Mouse (Mus musculus) spleen, adult 2 months (tissue): Measurements from ENCODE around the gene Ssh2. TPM values are rescaled to one million over a fixed set of nuclear protein-coding genes. Genes with fewer than 3 reads are reported as not detected.

Experiments used
- DNase-seq, 2 experiments: peaks; one replicate each; pipeline versions ENCODE4 v3.0.0 to v3.0.0-alpha.2; 2012 to 2021; ENCODE audit warnings: low spot score in 2 of 2, low read depth in 1 of 2
- H3K27ac ChIP-seq: fragments of 200-500 bp; 2 replicates; pipeline ENCODE4 v1.5.1; 2012; ENCODE audit warnings: low read length, inconsistent platforms; ENCODE audit not compliant: insufficient read depth
- H3K27me3 ChIP-seq: fragments of 200-500 bp; 2 replicates; pipeline ENCODE4 v1.6.1; 2012; ENCODE audit warnings: mild to moderate bottlenecking, moderate library complexity, low read length, inconsistent platforms; ENCODE audit not compliant: control insufficient read depth, insufficient read depth
- H3K36me3 ChIP-seq: fragments of 200-500 bp; 2 replicates; pipeline ENCODE4 v1.6.1; 2012; ENCODE audit warnings: mild to moderate bottlenecking, low read length, inconsistent platforms; ENCODE audit not compliant: control insufficient read depth, insufficient read depth
- H3K4me1 ChIP-seq: fragments of 200-500 bp; 2 replicates; pipeline ENCODE4 v1.6.1; 2011; ENCODE audit warnings: inconsistent platforms; ENCODE audit not compliant: control insufficient read depth, insufficient read depth, insufficient read length
- H3K4me3 ChIP-seq: fragments of 200-500 bp; 2 replicates; pipeline ENCODE4 v1.5.1; 2011; ENCODE audit warnings: mild to moderate bottlenecking, inconsistent platforms; ENCODE audit not compliant: insufficient read depth, insufficient read length; ENCODE audit errors: extremely low read depth
- CTCF ChIP-seq: fragments of 200-500 bp; IDR thresholded peaks from 2 replicates; pipeline ENCODE4 v1.5.1; 2011; ENCODE audit warnings: mild to moderate bottlenecking, inconsistent platforms; ENCODE audit not compliant: insufficient read depth, insufficient read length, insufficient replicate concordance; ENCODE audit errors: extremely low read depth
- POLR2A ChIP-seq: fragments of 200-500 bp; IDR thresholded peaks from 2 replicates; pipeline ENCODE4 v1.6.1; 2011; ENCODE audit warnings: low read depth, low read length, inconsistent platforms
- WGBS: fragments of 180-500 bp; shearing (Covaris S2); methylation state at CpG from one replicate; pipeline ENCODE4 v1.1.7; 2018; 5-methylcytosine and 5-hydroxymethylcytosine counted together
- polyA plus RNA-seq: library from polyadenylated mRNA; depleted of rRNA; stranded (reverse); fragments of >200 nt; gene quantifications from 2 replicates; pipeline ENCODE4 v1.2.3, GENCODE M21; 2012

Gene Ssh2
- polyA plus RNA-seq, 1 experiment, result 21.2 TPM

DNA sequence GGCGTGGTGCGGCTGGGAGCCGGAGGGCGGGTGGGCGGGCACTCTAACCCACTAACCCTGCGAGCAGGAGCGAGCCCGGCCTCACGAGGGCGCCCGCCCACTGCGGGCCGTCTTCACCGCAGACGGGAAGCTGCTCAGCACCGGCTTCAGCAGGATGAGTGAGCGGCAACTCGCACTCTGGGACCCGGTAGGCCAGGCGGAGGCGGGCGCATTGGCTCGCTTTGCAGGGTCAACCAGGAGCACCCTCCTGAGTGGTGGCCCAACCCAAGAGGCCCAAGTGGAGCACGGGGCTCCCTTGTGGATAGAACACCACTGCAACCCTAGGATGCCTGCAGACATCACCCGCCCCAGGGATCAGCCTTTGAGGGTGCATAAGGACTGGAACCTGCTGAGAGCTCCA is 251.1 kb downstream of the Ssh2 start:
- WGBS, result 4% methylated on average over 25 of the region's 25 CpGs
- H3K36me3 ChIP-seq, result no peaks in the 10 kb centered on the region
- H3K27ac ChIP-seq, result no peak overlapping the region
- H3K4me3 ChIP-seq, result no peak overlapping the region
- H3K27me3 ChIP-seq, result peaks cover 13% of the 10 kb centered on the region
- peak; percentile 35 to 81 for DNase-seq
- peaks cover 7% of the 10 kb centered on the region for H3K4me1 ChIP-seq
- TF ChIP-seq CTCF, result peak; percentile 74
- no peak for TF ChIP-seq POLR2A

DNA sequence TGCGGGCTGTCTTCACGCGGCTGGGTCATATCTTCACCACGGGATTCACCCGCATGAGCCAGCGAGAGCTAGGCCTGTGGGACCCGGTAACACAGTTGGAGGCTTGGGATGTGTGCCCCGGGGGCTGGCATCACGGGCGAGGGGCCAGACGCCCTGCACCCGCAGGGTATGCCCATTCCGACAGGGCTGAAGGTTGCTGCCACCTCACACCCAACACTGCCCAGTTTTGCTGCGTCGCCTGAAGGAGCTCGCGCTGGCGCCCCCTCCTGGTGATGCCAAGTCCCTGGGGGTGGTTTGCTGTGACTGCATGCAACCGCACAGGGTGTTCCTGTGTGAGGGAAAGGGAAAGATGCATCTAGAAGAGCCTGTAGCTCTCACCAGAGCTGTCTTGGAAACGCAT is 251.7 kb downstream of the Ssh2 start:
- no peak overlapping the region for H3K27ac ChIP-seq
- DNase-seq, result peak; percentile 47 to 77
- H3K4me3 ChIP-seq, result peak overlapping the region; percentile 12; the same call in 1 of the 2 replicates
- 7% methylated on average over 20 of the region's 20 CpGs for whole genome bisulfite sequencing
- H3K4me1 ChIP-seq, result peaks cover 7% of the 10 kb centered on the region
- H3K36me3 ChIP-seq, result no peaks in the 10 kb centered on the region
- peaks cover 8% of the 10 kb centered on the region for H3K27me3 ChIP-seq
- TF ChIP-seq CTCF, result peak; percentile 91
- TF ChIP-seq POLR2A, result no peak

DNA sequence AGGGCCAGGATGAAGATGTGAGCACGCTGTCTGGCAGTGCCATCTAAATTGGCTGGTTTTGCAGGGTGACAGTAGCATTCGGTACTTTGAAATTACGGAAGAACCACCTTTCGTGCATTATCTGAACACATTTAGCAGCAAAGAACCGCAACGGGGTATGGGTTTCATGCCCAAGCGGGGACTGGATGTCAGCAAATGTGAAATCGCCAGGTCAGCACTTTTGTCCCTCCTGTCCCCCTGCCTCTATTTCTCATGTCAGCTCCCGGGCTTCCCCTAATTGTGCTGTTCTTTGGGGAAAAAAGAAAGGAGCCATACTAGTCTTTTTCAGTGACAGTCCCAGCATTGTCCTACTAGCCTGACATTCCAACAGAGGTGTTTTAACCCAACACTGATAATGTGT is 252.3 kb downstream of the Ssh2 start:
- no peak for DNase-seq
- H3K4me3 ChIP-seq, result no peak overlapping the region
- no peak overlapping the region for H3K27ac ChIP-seq
- WGBS, result 91% methylated on average over 9 of the region's 9 CpGs
- H3K27me3 ChIP-seq, result peaks cover 3% of the 10 kb centered on the region; the same call in 1 of the 2 replicates
- peaks cover 7% of the 10 kb centered on the region for H3K4me1 ChIP-seq
- TF ChIP-seq CTCF (no peak), POLR2A (no peak)
- H3K36me3 ChIP-seq, result no peaks in the 10 kb centered on the region

DNA sequence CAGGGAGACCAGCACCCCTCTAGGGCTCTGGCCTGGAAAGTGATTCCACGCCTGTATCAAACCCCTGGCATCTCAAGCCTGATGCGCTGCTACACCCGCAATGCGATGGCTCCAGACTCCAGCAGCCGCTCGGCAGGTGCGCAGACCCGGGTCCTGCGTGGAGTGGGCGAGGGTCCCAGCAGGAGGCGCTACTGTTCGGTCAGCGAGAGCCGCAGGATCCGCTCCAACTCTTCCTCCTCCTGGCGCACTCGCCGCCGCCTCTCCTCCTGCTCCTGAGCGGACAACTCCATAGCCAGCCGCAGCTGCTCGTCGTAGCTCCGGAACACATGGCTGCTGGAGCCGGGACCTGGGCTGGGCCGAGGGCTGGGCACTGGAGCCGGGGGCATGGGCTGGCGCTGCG is 255.3 kb downstream of the Ssh2 start:
- Histone ChIP-seq H3K27me3 (no peaks in the 10 kb centered on the region), H3K4me3 (no peak overlapping the region), H3K4me1 (peaks cover 7% of the 10 kb centered on the region), H3K27ac (no peak overlapping the region), H3K36me3 (no peaks in the 10 kb centered on the region)
- TF ChIP-seq CTCF (no peak), POLR2A (no peak)
- 95% methylated on average over 29 of the region's 29 CpGs for WGBS
- DNase-seq, result no peak

DNA sequence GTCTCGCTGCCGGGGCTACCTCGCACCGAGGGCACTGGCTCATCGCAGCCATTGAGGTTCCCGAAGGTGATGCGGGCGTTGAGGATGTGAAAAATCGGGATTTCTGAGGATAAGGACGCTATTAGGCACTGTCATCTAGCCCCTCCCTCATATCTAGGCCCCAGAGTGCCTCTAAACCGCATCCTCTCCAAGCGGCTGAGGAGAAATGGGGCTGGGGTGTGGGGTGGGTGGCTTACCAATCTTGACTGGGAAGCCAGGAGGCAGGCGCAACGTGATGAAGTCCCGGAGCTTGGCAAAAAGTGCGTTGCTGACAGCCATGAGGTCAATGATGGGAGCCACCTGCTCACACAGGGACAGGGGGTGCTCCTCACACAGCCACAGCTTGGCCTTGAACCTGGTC is 256.7 kb downstream of the Ssh2 start:
- H3K27me3 ChIP-seq, result no peaks in the 10 kb centered on the region
- H3K4me3 ChIP-seq, result no peak overlapping the region

DNA sequence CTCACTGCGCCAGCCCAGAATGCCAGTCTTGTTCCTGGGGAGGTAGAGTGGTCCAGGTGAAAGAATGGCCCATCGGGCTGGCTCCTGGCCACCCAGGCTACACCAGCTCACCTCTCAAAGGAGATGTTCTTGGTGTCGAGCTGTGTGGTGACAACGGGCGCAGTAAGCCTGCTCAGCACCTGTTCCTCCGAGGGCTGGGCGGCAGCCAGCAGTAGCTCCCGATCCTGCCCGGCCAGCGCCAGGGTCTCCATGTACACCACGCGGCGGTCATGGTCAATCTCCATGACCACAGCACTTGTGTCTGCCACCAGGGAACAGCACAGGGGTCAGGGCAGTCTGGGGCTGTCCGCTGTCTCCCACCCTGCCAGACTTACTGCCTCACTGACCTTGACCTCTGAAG is 260.1 kb downstream of the Ssh2 start:
- 93% methylated on average over 14 of the region's 14 CpGs for WGBS
- H3K4me1 ChIP-seq, result no peaks in the 10 kb centered on the region
- TF ChIP-seq CTCF (no peak), POLR2A (no peak)
- no peak overlapping the region for H3K27ac ChIP-seq
- no peak overlapping the region for H3K4me3 ChIP-seq
- DNase-seq, result no peak
- H3K36me3 ChIP-seq, result no peaks in the 10 kb centered on the region
- H3K27me3 ChIP-seq, result no peaks in the 10 kb centered on the region

More for the DNA sequence above, 256.7 kb downstream of the Ssh2 start:
- Histone ChIP-seq H3K4me1 (peaks cover under 1% of the 10 kb centered on the region; the same call in 1 of the 2 replicates), H3K36me3 (no peaks in the 10 kb centered on the region), H3K27ac (no peak overlapping the region)
- no peak for DNase-seq
- 95% methylated on average over 16 of the region's 16 CpGs for WGBS
- no peak for TF ChIP-seq CTCF
- TF ChIP-seq POLR2A, result no peak

DNA sequence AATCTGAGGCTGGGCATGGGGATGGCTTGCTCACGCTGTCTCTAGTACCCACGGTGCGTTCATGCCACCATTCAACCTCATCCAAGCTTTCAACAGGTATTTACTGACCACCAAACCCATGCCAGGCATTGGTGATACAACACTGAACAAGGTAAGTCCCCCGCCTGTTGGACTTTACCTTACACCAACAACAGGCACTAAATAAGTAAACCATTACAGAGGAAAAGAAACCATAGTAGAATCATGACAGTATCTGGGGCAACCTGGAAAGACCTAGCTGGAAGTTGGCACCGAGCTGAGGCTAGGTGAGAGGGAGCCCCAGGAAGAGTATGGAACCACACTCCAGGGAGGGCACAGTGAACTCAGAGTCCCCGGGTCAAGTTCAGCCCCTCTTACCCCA is 260.8 kb downstream of the Ssh2 start:
- no peak overlapping the region for H3K27ac ChIP-seq
- H3K27me3 ChIP-seq, result no peaks in the 10 kb centered on the region
- H3K4me1 ChIP-seq, result no peaks in the 10 kb centered on the region
- no peaks in the 10 kb centered on the region for H3K36me3 ChIP-seq
- no peak for TF ChIP-seq POLR2A
- no peak for DNase-seq
- 86% methylated on average over 6 of the region's 6 CpGs for WGBS
- H3K4me3 ChIP-seq, result no peak overlapping the region
